Mouse (Mus musculus) heart, postnatal 25 days (tissue): ENCODE data around the gene Kiz. TPM values are rescaled to one million over a fixed set of nuclear protein-coding genes. Genes with fewer than 3 reads are reported as not detected.

Source experiments
- DNase-seq: peaks from one replicate; pipeline ENCODE4 v3.0.0; 2022; ENCODE audit warnings: low spot score
- intact Hi-C: fragments of 180-260 bp; cut with DNase I; formaldehyde crosslinking; loops from one replicate; pipeline ENCODE4 v1.15.1; 2025
- total RNA-seq, 2 experiments: library from RNA; stranded (reverse); gene quantifications; 2 replicates each; pipeline ENCODE4 v1.2.3; 2021

The Kiz gene
- total RNA-seq, 2 experiments from 2014 or later, result 74.7 to 84.6 TPM

- no peak for DNase-seq
- intact Hi-C loops, result no loop called here
Measured at GRCm38 (mm10) chr2:146847863-146848262, 7.8 kb upstream of the Kiz start.

DNA sequence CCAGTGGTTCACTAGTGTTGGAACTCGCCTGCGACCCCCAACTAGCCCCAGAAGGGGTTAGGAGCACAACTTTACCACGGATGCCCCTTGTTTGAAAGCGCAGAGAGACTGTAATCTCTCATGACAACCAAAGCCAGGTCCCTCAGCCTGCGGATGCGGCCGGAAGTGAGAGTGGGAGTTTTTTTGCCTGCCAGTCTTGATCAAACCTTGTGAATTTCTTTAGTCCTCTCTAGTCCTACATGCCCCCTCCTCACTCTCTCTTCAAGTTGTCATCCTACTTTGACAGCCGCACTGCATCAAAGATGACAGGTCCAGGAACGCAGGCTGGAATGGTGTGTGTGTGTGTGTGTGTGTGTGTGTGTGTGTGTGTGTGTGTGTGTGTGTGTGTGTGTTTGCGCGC lies 456 bp downstream of the Kiz start:
- intact Hi-C loops, result loop anchor here (5.0 to 10.0 kb wide), 2 partner anchors 156 to 341 kb away; partner anchors contain the start of genes Ralgapa2 and Xrn2
- DNase-seq, result no peak

DNA sequence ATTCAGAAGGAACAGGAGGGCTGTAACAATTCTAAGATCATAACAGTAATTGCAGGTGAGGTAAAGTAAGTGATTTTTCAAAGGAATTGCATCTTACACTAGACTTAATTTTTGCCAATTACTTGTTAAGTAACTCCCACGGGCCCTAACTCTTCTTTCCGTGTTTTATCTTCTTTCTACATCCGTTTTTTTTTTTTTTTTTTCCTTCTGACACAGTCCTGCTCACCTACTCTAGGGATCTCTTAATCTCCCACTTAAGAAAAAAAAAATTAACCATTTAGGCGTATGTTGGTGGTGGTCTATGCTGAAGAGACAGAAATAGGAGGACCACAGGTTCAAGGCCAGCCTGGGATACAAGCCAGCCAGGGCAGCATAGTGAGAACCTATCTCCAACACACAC lies 1.2 kb downstream of the Kiz start:
- intact Hi-C loops, result loop anchor here (5.0 to 10.0 kb wide), 2 partner anchors 155 to 342 kb away; partner anchors contain the start of genes Ralgapa2 and Xrn2
- no peak for DNase-seq

- intact Hi-C loops, result no loop called here
- DNase-seq, result no peak
Measured at GRCm38 (mm10) chr2:146865781-146866180, 10.1 kb downstream of the Kiz start.

GRCm38 (mm10) chr2:146871300-146872269 lies 15.9 kb downstream of the Kiz start:
- no peak for DNase-seq
- intact Hi-C loops, result no loop called here

DNA sequence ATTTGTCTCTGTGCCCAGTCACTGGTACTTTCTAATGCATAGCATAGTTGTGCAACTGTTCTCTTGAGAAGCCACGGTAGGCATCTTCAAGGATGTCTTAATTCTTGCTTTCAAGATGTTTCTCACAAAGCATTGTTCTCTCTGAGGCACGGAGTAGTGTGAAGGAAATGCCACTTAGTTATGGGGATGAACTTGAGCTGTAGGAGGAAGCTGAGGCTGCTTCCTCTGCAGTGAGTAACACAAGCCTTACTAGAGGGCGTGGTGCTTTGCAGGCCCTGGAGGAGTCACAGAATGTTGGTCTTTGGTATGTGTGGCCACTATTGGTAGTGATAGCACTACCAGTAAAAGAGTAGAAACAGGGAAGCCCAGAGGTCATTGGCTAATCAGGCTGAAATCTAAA lies 17.0 kb downstream of the Kiz start:
- no peak for DNase-seq
- intact Hi-C loops, result no loop called here

GRCm38 (mm10) chr2:146873881-146874441 lies 18.3 kb downstream of the Kiz start:
- DNase-seq, result no peak
- intact Hi-C loops, result no loop called here

DNA sequence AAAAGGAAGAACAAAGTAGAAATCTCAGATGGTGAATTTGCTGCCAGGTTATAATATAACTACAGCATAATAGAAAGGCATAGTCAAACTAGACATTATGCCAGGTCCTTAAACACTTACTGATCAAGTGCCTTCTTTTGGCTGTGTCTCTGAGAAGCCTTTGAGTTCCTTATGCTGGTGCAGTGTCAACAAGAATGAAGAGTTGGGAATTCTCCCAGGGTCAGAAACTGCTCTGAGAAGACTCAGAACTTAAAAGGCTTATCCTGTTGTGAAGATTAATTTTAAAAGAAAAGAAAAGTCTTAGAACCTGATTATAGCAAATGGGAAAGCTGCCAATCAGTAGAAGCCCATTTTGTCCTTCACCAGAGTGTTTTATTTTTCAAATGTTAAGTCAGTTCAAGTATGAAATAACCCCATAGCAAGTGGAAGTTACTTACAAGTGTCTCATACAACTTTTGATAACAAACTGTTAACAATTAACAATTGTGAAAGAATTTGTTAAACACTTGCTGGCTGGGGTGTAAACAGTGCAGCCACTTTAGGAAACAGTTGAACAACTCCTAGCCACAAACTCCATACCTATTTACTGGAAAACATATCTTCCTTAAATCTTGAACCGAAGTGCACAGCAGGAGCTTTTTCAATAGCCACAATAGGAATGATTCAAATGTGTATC lies 21.9 kb downstream of the Kiz start:
- DNase-seq, result no peak
- intact Hi-C loops, result no loop called here

DNA sequence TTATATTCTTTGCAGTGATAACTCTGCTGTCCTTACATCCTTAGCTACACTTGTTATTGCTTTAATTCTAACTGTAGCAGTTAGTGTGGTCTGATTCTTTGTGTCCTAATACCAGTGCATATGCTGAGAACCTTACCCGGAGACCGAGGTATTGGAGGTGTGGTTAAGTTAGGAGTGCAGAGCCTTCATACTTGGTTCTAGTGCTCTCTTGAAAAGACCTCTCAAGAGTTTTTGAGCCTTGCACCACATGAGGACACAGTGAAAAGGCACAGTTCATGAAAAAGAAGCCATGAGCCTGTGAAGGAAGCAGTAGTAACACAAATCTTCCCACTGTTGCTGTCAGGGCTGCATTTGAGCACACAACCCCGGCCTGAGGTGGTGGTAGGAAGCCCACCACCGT lies 26.0 kb downstream of the Kiz start:
- intact Hi-C loops, result no loop called here
- no peak for DNase-seq

DNA sequence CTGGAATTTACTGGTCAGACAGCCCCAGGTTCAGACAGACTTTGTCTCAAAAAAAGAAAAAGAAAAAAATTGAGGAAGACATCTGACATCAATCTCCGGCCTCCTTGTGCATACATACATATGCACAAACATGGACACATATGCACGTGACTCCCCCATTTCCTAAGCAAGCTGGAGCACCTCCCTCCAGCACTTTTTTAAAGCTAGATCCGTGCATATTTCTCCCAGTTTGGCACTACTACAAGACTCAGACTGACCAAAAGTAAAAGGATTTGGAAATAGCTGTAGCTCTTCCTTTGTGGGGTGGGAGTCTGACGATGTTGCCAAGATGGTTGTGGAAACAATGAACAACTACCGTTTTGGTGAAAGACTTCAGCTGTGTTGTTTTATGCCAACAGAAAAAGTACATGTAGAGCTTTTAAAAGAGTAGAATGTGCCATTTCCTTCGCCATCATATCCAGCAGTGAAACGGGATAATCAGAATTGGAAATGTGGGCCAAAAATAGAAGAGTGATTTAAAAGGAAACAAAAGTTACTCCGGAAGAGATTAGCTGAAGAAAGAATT lies 28.7 kb downstream of the Kiz start:
- DNase-seq, result no peak

DNA sequence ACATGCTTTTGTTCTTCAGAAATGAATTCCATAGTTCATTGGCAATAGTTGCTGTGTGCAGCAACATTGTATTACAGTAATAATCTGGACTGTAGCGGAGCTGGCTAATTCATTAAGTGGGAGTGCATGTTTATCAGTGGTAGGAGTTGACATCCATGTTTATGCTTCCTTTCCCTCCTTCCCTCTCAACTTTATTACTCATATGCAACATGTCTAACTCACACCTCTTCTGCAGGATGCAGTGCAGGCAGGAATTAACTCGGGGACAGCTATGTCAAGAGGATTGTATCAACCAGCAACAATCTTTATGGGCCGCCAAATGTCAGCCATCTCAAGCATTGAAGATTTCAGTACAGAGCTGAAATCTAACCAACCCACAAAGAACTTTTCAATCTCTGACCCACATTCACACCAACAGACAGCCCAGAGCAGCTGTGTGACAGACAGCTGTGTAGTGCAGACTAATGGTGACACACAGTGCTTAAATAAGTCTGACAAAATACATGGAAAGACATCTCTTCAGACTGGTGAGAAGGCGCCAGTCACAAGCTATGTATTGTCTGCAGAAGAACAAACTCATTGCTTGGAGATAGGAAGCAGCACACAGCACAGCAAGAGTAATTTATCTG lies 33.2 kb downstream of the Kiz start:
- DNase-seq, result no peak
- intact Hi-C loops, result no loop called here

More for the DNA sequence above, 28.7 kb downstream of the Kiz start:
- intact Hi-C loops, result no loop called here

GRCm38 (mm10) chr2:146898977-146899376 lies 43.3 kb downstream of the Kiz start:
- no peak for DNase-seq
- intact Hi-C loops, result loop anchor here (10.0 kb wide), 1 partner anchor 264 kb away; no protein-coding TSS in a partner anchor

DNA sequence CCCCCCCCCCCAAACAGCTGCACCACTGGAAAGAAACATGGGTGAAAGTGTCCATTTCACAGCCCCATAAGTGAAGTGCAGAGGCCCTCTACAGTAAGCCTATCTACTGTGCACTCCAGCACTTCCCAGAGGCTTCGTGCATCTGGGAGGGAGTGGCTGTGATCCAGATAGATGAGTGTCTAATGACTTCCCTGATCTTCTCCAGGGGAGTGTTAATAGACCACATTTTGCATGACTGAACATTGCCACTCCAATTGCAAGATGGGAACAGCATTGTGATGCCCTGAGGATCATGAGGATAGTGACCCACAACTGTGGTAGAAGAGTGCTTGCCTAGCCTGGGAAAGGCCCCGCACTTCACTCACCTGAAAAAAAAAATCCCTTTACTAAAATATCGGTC lies 60.4 kb downstream of the Kiz start:
- intact Hi-C loops, result no loop called here
- no peak for DNase-seq

DNA sequence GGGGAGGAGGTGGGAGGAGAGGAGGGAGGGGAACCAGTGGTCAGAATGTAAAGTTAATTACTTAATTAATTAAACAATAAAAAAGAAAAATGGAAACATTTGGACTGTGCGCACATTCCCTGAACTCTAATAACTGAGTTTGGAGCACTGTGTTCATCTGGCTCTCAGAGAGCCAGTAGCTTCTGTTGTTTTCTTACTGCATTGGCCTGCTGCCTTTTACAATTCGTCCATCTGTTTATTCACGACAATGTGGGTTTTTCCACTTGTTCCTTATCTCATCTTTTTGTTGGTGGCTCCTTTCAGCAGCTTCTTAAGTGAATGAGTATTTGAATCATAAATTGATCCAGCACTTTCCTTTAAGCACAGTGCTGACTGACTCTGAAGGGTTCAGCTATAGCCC lies 62.1 kb downstream of the Kiz start:
- DNase-seq, result no peak
- intact Hi-C loops, result no loop called here

DNA sequence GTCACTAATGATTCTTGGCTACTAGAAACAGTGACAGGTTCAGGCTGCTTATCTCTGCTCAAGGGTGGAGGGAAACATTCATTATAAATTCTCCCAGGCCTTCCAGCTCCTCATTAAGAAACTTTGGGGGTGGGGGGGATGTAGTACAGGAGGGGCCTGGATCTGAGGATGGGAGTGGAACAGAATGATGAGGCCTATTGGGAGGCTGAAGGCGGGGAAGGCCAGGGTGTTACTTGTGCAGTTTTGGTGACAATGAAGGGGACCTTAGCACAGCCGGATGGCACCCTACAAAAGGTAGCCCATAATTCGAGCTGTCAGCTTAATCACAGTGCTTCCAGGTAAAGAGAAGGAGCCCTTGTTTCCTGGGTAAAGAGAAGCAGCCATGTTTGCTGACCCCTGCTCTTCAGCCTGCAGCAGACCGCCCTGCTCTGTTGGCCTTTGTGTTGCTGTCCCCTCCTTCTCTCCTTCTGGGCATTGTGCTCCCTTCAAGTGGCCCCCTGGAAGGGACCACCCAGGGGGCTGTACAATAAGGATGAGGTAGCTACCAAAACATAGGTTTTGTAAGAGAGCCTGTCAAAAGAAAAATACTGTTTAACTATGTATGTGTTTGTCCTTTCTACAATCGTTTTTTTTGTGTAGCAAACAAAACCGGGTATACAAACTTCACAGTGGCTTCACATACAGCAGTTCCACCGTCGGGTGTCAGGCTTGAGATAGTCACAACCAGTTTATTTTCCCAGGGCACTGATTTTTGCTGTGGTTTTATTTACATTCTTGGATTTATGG lies 64.9 kb downstream of the Kiz start:
- intact Hi-C loops, result no loop called here
- DNase-seq, result no peak

- intact Hi-C loops, result no loop called here
- no peak for DNase-seq
Measured at GRCm38 (mm10) chr2:146925296-146925695, 69.6 kb downstream of the Kiz start.

DNA sequence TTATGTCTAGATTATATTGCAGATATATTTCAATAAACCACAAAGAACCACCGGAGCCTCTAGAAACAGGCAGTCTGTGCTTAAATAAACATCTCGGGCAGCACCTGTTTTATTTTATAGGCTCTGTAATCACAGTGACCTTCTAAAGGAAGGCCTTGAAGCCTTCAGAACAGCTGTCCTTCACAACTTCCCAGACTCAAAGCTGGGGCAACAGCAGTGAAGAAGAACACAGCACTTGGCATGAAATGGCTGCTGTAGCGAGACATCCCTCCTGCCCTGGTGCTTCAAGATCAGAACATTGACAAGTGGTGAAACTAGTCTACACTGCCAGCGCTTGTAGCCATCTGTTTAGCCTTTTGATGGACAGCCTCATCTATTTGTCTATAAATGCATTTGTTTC lies 70.2 kb downstream of the Kiz start:
- intact Hi-C loops, result no loop called here
- DNase-seq, result no peak

DNA sequence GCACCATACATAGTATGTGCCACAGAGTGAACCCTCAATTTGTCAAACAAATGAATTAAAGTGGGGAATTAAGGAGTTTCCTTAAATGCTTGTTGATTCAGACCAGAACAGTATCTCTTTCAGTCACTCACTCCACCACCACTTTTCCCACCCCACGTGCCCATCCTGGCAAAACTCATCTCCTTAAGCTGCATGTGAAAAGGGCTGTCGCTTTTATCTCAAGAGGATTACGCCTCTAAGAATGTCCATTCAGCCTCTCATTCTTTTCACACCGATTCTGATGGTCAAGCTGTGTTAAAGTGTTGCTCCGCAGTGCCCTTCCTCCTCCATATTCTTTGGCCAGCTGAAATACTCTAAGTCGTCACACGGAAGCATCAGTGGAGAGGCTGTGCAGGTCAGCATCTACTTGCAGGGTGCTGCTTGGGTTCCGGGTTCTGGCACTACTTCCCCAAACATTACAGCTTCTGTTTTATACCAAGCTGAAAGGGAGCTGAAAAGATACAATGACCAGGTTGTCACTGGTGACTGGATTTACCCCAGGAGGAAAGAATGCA lies 92.6 kb downstream of the Kiz start:
- DNase-seq, result no peak
- intact Hi-C loops, result no loop called here

GRCm38 (mm10) chr2:146956366-146956765 lies 100.7 kb downstream of the Kiz start:
- intact Hi-C loops, result loop anchor here (5.0 kb wide), 3 partner anchors 301 to 351 kb away; no protein-coding TSS in a partner anchor
- DNase-seq, result no peak
